Mouse (Mus musculus) embryo, embryonic 11 days (tissue): ENCODE measurements around the gene Fam213a.

Experiments used
- DNase-seq: peaks from one replicate; pipeline ENCODE4 v3.0.0-alpha.2; 2015

The Fam213a gene

GRCm38 (mm10) chr14:41004201-41005141, 9.1 kb downstream of the Fam213a start:
- peak; percentile 39 for DNase-seq

GRCm38 (mm10) chr14:41001576-41001975, 12.0 kb downstream of the Fam213a start:
- no peak for DNase-seq

GRCm38 (mm10) chr14:41000801-41001200, 12.8 kb downstream of the Fam213a start:
- DNase-seq: peak; percentile 33

GRCm38 (mm10) chr14:40999904-41000645, 13.5 kb downstream of the Fam213a start:
- DNase-seq: no peak

GRCm38 (mm10) chr14:40996171-40996570, 17.4 kb downstream of the Fam213a start:
- no peak for DNase-seq

DNA sequence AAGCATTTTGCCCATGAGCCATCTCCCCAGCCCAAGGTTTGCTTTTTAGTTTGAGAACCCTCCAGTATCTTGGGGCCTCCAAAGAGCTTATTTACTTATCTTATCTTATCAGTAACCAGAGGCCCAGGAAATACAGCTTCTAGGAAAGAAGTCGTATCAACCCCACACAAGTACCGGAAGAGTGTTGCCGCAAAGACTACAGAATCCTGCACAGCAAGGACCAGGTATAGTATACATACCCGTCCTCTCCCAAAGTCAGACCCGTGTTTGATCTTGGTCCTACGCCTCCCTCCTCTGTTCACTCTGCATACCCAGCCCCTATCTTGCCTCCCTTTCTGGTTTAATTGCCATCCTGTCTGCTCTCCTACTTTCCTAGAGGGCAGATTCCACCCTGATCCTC, 21.1 kb downstream of the Fam213a start:
- no peak for DNase-seq

DNA sequence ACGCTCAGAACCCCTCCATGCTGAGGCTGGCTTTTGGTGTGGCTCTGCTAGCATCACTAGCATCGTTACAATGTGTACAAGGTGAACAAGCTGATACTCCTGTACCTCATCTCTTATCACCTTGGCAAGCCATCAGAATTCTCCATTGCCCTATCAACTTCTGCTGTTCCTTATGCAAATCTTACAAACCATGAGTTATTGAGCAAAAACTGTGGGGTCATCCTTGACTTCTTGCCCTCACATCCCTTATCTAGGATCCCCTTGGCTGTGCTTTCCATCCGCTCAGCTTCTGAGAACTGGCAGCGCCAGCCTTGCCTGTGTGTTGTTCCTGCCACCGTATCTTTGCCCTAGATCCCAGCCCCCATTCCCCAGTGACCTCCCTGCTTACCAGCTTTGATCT, 24.8 kb downstream of the Fam213a start:
- DNase-seq: no peak

GRCm38 (mm10) chr14:40987184-40987583, 26.4 kb downstream of the Fam213a start:
- DNase-seq: no peak

DNA sequence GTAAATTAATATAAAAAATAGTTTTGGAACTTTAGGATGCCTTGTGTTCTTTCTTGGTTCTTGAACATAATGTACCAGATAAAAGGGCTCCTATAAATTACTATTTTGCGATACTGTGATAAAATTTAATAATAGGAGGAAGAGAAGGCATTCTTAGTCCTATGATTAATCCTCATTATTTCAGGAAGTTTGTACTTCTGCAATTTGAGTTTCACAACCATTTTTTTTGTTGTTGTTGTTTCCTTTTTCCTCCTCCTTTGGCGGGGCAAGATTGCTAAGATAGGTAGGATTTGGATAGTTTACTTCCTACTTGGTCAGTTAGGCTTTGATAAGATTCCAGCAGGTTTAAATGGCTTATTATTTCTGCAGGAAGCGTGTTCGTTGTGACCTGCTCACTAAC, 28.0 kb downstream of the Fam213a start:
- DNase-seq: no peak

DNA sequence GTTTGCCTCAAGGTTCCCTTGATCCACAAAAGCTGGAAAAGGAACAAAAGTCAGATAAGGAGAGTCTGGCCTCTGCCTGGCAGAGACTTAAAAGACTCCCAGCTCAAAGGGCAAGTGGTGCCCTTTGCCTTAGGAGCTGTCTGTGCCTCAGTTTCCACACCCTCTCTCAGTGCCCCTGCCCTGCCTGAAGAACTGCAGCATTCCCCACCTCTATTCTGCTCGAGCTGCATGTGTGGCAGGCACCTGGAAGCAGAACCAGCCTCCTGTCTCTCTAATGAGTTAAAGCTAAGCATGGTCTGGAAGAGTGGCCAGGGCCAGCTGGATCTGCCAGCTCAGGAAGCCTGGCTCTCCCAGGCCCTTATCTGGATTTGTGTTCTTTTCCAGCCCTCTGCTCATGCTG, 33.9 kb downstream of the Fam213a start:
- no peak for DNase-seq

DNA sequence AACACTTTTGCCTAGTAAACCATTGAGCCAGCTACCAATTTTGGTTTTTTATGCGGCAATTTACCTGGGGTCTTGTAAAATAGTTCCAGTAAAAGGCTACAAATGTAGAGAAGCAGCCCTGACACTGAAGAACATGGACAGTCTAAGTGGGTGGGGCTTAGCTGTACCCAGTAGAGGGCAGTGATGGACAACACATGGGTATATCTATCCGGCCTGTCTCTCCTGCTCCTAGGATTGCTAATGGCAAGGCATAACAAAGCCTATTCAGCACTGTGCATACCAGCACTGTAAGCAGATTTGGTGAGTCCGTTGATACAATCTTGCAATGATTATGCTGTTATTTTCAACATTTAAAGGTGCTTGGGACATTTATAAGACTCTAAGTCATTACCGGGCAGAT, 34.6 kb downstream of the Fam213a start:
- DNase-seq: peak; percentile 70

DNA sequence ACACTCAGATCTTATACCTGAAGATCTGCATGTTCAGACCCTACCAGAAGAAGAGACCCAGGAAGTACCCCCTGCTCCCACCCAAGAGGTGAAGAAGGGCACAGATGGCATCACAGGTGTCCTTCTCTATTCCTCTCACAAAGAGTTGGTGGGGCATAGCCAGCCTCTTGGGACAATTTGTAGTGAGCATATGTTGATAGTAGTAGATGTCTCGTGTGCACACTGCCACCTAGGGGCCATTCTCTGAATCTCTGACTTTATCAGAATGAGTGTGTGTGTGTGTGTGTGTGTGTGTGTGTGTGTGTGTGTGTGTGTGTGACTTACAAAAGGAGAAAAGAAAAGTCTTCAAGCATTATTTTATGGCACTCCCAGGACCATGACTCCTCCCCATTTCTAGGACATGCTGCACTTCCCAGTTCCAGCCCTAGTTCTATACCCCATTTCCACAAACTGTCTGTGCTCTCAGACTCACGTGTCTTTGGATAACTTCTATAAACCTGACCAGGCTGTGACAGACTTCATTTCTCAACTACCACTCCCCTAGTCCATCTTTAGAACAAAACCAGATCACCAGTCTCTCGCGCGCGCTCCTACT, 38.4 kb downstream of the Fam213a start:
- peak; percentile 83 for DNase-seq

DNA sequence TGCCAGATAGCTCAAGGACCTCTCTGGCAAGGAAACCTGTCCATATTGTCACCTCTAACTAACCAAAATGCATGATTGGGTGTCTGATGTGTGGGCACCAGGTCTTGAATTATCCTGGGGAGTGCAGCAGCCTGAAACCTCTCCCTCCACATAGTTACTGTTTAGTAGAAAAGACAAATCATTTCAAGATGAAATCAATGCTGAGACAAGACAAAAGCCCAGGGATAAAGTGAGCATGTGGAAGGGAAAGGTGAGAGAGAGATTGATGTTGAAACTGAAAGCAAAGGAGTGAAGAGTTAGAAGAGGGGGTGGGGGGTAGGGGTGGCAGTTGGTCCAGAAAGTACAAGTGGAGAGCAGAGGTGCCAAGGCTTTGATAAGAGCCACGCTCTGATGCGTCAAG, 45.5 kb downstream of the Fam213a start:
- DNase-seq: no peak

DNA sequence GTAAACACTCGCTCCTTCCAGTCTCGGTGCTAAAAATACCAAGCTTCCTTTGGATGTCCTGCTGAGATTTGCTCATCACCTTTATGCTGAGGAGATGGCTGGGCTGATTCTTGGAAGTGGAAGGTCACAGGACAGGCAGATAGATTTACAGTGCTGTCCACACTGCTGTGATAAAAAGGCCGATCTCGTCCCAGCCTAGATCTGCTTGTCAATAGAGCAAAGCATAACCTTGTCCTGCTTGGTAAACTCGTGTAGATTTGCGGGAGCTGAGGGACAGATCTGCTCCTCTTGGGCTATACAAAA, 46.0 kb downstream of the Fam213a start:
- no peak for DNase-seq

GRCm38 (mm10) chr14:40966862-40967597, 46.6 kb downstream of the Fam213a start:
- DNase-seq: peak; percentile 98

DNA sequence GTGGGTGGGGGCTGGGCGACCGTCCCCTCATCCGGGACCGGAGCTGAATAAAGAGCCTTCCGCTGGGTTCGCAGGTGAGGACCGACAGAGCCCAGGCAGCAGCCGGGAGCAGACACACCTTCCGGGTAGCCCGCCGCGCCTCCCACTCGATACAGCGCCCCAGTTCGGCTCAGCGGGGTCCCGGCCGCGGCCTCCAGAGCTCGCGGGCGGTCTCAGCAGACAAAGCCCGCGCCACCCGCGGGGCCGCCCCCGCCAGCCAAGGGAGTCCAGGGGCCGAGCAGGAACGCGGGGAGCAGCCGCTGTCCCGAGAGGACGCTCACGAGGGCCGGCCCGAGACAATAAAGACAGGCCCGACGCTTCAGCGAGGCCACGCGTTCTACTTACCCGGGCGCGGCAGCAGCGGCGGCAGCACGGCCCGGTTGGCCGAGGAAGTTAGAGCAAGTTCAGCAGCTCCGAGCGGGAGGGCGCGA, 47.2 kb downstream of the Fam213a start, which contains the start of gene Tspan14:
Gene Tspan14 (minus strand): TSS at position 416 of the 470 bp plus-strand sequence.
- DNase-seq: no peak

GRCm38 (mm10) chr14:40965507-40966356, 47.9 kb downstream of the Fam213a start:
- DNase-seq: no peak

- no peak for DNase-seq
These were observed 48.7 kb downstream of the Fam213a start for GRCm38 (mm10) chr14:40964881-40965280.

- DNase-seq: no peak
These were observed 49.4 kb downstream of the Fam213a start for GRCm38 (mm10) chr14:40964214-40964610.

- DNase-seq: no peak
These were observed 49.9 kb downstream of the Fam213a start for GRCm38 (mm10) chr14:40963501-40964213.
